Mouse (Mus musculus) ovary, adult 18-20 months (tissue): ENCODE results near the gene Ptprf.
A peak's percentile ranks its signal among the peaks of the same experiment; 100 is the strongest.

Experiments
- DNase-seq: peaks from one replicate; pipeline ENCODE4 v3.0.0; 2022; ENCODE audit warnings: low spot score, mixed read lengths

Gene Ptprf

DNA sequence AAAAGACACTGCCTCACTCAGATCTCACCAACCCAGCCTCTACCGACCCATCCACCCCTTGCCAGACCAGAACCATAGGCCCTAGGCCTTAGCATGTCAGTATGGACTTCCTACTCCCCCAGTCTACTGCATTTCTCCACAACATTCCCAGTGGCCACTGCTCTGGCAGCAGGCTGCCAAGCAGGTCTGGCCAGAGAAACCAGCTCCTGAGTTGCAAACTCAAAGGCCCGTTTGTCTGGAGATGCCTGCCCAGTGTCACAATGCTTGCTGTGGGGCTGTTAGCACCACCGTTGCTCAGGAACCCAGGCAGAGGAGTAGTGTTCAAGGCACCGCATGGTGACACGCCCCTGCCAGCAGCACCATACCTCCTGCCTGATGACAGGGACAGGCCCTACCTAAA is 5.0 kb downstream of the Ptprf start:
- DNase-seq = no peak

DNA sequence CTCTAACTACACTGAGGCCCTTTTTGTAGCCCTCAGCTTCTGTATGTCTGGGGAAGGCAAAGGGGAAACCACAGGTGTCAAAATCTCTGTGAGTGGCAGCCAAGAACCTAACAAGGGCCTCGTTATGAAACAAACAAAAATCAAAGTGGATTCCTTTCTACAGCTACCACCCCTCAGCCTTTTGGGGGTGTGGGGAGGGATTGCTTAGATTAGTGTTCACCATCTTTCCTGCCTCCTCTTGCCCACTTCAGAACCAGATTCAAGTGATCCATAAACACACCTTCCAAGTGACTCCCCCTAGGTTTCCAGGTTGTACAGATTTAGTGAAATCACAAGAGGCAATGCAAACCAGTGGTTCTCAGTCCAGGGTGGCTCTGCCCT is 9.0 kb downstream of the Ptprf start:
- DNase-seq = no peak

DNA sequence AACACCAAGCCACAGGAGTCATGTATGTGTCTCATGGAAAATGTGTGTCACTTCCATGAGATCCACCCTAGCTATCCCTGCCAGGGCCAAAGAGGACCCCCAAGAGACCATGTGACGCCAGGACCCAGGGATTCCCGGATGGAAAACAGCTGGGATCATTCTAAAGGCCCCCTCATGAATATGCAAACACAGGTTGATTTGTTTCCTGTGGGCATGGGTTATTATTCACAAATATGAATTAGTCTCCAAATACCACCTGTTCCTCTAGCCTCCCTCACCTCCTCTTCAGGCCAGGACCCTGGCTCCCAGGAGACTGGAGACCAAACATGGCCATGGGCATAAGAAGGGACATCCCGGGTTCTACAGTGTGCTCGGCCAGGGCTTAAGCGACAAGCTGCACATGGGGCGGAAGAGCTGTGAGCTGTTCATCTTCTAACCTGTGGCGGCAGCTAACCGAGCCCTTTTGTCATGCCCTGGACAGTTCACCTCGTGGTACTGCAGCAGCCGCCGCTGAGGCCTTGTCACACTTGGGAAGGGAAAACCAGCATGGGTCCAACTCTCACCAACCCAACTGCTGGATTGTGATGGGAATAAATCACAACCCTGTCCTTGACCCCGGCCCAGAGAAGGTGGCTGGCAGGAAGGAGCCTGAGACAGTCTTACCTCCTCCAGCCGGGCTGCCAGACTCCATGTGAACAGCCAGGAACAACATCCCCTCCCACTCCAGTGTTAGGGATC is 9.6 kb downstream of the Ptprf start:
- no peak for DNase-seq

DNA sequence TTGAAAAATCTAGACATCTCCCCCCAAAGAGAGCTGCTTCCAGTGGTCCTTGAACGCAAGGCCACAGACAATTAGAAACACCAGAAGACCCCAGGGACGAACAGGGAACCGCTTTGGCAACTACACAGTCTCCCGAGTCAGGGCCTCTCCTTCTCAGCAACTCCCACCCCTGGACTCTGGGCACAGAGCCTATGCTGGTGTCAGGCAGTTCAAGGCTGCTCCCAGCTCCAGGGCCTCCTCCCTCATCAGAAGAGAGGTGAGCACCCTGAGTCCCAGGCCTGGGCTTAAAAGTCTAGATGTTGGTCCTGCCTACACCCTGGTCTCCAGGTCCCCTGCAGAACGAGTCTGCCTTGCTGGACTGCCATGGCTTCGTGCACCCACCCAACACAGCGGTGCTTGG is 10.7 kb downstream of the Ptprf start:
- DNase-seq = peak; percentile 72

DNA sequence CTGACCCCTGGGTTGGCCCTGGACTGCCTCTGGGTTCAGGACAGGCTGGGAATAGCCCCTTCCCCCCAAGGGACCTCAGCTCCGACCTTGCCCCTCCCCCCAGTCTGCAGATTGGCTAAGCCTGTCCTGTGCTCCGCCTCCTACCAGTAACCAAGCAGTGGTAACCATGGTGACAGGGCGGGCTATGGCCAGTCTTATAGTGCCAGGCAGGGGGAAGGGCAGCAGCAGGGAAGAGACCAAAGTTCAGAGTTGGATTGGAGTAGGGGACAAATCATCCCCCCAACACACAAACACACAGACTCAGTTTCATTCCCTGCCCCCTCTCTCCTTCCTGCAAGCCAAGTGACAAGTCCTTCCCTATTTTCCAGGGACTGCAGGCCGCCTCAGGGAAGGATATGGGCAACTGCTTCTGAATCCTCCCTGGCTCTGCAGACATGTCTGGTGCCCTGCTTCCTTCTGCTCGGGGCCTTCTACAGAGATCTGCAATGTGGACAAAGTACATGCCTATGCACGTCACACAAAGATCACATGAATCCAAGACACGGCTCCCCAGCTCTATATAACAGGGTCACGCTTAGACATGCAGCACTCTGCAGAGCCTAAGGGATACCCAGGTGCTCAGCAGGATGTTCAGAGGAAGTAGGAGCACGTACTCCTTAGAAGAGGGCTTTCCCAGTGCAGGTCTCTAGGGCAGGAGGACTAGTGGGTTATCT is 14.5 kb downstream of the Ptprf start:
- DNase-seq = peak; percentile 72

DNA sequence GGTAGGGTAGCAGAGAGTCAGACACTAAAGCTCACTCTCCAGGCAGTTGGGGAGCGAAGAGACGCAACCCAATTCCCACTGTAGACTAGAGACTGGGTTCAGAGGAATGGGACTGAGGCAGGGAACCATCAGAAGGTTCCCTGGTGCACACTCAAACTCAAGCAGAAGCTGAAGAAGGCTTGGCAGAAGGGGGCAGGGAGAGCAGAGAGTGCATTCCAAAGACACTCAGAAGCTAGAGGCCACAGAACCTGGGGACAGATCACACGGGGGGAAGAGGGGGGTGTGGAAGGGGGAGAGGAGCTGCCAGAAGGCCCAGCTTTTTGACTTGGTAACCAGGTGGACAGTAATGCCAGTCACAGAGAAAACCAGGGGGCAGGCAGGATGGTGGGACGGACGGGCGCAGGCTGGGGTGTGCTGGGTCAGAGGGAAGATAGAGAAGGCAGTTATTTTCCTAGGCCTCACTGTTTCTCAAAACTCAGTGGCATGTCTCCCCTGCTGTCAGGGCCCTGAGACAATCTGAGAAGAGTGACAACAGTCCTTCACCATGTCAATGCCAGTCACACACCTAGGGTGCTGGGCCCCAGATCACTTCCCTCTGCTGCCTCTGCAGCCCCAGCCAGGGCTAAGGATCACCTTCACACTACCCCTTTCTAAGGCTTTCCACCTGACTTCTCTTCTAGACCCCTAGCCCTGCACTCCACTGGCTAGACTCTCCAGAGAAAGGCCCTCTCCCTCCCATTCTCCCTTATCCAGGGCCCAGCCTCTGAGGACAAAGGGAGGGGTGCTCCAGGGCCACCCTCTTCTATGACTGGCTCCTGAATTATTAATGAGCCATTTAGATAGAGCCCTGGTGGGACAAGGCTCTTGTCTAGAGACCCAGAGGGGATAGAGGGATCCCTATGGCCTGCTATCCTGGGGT is 15.3 kb downstream of the Ptprf start:
- DNase-seq = no peak

DNA sequence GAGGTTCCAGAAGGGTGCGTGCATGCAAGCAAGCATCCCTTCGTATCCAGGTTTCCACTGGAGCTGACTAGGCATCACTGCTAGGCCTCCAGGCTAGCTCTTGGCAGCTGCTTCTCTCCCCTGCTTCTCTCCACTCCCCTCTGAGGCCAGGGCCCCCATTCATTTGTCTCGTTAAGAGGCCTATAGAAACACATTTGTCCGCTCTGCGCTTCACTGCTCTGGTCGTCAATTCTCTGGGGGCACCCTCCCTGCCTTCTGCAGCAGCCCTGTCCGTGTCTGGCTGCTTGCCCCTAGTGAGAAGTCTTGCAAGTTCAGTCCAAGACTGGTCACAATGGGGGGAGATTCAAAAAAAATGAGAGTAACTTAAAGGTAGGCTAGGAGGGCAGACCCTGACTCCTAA is 16.7 kb downstream of the Ptprf start:
- DNase-seq = no peak

DNA sequence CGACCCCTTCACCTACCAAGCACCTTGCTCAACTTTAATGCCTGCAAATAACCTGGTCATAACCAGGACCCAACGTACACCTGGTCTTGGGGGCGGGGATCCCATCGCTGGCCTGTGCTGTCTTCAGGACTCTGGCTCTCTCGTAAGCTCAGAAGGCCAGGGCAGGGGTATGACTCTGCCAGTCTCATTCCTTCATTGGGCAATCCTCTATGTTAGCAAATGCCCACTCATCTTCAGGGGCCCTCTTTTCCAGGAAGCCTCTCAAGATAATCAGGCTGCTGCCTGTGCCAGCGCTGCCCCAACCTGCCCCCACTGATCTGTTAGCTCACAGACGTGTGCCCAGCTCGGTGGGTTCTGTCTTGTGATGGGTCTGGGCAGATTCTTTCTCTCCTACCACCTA is 17.2 kb downstream of the Ptprf start:
- DNase-seq = no peak

DNA sequence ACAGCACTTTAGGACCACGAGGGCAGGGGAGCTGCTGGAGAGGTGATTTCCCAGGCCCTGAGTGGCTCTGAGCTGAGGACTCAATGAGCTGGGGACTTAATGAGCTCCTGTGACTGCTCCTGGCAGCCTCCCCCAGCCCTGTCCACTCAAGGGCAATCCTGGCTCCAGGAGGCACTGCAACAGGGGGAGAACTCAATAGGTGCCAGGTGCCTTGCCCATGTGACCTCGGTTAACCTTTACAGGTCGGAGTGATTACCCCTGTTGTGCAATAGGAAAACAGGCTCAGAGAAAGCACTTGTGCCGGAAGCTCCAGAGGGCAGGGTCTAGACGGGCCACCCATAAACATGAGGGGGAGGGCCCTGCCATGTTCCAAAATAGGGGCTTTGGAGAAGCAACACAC is 17.7 kb downstream of the Ptprf start:
- no peak for DNase-seq

DNA sequence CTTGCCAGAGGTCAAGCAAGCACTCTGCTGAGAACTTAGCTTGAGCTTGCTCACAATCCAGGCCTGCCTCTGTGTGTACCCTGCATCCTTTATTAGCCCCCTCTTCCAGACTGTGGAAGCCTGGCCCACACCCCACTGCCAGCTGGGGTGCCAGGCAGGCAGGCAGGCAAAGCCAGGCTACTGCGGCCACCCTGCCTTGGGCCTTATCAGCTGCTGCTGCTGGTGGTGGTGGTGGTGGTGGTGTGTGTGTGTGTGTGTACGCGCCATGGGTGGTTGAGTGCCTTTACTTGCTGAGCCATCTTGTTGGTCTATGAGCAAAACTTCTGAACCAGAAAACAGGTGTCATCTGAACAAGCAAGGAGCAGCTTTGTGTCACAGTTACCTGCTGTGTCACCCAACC is 18.3 kb downstream of the Ptprf start:
- DNase-seq = no peak

DNA sequence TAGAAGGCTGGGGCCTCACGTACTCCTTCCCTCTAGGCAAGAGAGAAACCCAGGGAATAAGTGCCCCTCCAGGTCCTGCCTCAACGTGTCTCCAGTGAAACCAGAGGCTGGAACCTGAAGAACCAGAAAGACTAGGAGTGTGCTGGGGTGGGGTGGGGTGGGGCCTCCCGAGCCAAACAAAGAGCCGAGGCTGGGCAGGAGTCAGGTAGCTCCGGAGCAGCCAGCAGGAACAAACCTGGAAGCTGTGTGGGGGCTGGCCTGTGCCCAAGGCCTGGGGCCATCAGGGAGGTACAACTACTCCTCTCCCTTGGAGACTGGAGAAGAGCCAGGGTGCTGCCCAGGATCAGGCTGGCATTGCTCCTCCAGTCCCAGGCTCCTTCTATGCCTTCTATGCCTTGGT is 18.9 kb downstream of the Ptprf start:
- DNase-seq = peak; percentile 71

DNA sequence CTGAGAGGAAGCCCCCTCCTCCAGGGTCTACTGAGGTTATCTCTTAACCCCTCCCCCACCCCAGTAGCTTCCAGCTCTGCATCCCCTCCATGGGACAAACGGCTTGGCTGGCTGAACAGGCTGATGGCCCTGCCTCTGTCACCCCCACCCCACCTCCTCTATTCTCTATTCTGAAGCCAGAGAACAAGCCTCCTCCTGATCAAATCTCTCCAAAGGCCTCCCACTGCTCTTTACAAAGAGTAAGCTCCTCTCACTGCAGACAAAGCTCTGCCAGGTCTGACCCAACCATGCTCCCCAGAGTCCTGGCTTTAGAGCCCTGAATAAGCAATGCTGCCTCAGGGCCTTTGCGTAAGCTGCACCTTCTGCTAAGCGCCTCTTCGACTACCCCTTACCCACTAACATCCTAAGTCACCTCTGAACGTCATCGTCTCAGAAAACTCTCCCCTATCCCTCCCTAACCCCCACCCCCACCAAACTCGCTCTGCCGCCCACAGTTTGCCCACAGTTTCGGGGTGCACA is 19.6 kb downstream of the Ptprf start:
- DNase-seq = no peak

DNA sequence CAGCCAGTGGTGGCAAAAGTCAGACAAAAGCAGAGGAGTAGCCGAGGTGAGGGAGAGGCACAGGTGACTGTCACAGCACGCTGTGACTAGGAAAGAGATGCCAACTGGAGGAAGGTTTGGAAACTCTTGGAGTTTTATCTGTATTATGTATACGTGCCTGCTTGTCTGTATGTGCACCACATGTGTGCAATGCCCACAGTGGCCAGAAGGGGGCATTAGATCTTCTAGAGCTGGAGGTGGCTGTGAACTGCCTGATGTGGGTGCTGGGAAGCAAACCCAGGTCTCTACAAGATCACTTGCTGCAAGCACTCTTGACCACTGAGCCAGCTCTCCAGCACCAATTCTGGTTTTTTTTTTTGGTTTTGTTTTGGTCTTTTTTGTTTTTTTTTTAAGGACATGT is 20.5 kb downstream of the Ptprf start:
- DNase-seq = no peak

DNA sequence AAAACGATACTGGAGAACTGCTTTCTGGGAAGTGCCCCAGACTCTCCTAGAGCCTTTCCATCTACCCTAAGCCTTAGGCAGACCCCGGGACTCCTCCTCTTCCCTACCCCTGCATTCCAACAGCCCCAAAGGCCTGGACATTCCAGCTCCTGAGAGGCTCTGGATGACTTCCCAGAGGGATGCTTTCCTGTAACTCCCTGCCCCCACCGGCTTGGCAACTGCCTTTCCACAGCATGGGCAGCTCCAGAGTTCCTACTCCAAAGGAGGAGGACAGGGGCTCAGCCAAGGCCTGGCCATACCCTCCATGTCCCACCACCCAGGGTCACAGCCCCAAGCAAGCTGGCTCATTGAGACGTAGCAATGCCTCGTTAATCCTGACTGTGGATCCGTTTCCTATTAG is 21.2 kb downstream of the Ptprf start:
- peak; percentile 28 for DNase-seq

DNA sequence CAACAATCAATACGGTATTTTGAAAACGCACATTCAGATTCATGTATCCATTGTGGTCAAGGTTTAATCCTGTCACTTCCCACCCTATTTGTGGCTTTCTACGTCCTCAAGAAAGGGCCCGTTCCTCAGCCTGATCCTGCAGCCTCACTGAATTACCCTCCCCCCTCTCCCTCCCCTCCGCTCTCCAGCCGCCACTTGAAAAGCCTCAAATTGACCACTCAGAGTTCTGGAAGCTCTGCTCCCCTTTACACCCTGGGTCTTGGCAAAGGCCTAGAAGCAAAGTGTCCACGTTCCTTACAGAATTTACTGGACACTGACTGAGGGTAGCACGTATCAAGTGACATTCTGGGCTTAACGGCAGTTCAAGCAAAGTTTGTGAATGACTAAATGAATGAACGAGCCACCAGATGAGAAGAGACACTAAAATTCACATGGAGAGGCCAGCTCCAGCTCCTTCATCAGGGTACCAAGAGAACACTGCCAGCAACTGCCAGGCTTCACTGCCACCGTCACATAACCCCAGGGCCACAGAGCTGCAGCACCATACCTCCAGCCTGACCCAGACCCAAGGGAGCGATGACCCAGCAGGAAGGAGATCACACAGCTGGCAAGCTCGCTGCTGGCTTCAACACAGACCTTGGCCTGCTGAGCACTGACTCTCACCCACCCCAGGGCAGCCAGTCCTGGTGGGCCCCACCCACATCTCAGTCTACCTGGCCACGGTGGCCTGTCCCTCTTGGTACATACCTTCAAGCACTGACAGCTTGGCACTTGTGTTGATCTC is 22.6 kb downstream of the Ptprf start:
- DNase-seq = no peak

DNA sequence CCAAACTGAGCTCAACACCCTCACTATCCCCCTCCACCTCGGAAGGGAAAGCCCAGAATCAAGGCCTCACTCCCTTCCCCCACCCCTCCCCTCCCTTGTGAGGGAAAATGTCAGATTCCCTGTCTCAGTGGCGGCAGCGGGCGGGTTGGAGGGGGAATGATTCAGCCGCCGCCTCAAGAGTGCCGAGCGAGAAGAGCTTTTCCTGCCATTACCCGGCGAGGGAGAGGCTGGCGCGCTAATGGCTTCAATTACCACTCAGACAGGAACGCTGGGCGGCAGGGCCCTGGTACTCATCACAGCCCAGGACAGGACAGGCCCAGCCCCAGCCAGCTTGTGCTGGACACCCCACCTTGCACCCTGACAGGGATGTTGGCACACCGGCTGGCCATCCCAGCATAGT is 25.6 kb downstream of the Ptprf start:
- DNase-seq = no peak

DNA sequence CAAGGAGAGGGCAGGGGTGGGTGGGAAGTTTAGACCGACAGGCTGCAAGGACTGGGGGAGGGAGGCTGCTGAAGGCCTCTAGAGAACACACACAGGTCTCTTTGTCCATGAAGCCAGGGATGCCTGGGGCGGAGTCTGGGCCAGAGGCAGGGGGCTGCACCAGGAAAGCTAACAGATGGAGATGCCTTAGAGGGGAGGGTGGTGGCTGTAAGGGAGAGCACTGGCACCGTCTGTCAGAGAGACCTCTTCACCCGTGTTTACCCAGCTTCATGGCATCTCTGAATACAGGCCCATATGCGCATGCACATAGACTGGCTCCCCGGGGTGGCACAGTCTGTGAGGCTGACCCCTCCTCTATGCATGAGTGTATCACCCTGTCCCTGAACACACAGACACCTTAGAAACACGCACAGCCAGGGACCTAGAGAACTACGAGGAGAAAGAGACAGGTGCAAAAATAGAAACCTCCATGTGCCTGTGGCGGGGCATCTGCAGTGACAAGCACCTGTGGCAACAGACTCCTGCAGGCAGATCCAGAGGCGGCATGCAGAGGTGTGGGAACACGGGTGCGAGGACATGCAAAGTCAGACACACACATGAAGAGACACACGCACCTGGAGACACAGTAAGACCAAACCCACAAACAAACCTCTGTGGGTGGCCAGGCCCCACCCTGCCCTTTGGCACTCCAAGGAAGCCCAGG is 29.3 kb downstream of the Ptprf start:
- DNase-seq = no peak

DNA sequence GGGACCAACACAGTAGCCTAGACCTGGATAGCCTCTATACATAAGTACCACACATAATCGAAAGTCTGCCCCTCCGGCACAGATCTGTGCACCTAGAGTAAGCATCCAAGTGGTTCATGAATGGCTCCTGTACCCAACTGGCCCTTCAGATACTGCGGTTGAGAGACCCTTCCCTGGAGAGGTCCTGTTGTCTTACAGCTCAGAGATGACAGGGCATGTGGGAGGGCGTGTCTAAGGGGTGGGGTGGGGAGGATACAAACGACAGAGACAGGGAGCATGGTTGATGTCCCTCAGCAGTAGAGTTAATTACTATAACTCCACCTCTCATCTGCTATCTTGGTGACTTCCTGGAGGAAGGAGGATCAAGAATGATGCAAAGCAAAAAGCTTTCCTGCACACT is 29.9 kb downstream of the Ptprf start:
- DNase-seq = no peak

DNA sequence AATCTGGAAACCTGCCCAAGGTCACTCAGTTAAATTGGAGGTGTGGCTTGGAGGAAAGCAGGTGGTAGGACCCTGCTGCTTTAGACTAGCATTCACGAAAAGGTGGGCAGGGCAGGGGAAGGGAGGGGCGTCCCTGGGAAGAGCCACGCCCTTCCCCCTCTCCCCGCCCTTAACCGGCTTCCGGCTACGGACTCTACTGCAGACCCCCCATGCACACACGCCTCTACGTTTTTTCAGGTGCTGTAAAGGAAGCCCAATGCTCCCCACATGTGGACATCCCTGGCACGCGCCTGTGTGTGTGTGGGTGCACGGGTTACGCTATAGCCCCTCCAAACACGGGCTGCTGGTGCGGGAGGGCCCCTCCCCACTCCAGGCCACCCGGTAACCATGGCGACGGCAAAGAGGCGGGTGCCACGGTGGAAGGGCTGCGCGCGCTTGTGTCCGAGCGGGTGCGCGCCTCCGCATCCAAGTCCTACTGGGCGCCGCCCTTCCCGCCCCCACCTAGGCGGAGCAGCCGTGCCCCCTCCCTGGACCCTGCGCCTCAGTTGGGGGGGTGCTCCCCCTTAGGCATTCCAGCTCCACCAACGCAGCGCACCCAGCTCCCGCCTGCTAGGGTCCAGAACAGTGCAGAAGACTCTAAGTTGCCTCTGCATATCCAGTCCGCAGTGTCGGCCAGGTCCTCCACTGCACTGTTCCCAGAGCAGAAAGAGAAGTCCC is 30.5 kb downstream of the Ptprf start:
- DNase-seq = peak; percentile 68

DNA sequence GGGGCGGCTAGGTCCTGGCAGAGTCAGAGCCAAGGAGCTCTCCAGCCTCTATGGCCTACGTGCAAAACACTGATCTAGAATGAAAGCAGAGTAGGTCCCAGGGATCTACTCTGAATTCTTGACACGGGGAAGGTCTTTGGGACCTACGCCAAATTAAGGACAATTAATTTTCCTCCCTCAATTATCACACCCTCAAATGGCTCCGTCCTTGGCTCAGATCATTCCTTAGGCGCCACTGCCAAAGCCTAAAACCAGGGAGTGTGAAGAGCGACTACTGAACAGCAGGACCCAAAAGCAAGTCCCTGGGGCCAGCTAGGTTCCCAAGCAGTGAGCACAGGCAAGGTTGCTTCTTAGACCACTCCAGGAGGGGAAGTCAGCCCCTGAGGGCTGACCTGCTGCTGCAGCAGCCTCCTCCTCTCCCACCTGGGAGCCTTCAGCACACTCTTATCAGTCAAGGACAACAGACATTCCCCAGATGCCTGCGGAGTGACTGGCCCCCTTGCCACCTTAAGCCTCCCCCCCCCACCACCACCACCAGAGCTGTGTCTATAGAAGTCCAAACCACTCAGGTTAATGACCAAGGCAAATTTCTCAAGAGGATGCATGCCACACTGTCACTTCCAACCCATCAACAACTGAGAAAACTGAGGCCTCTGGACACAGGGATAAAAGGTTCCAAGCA is 31.3 kb downstream of the Ptprf start:
- no peak for DNase-seq
